Mouse (Mus musculus): ENCODE data around the gene Itk. TPM values are rescaled to one million over a fixed set of nuclear protein-coding genes. Genes with fewer than 3 reads are reported as not detected.

The Itk gene
- polyA plus RNA-seq, 1 experiment from 2014 or later, result 0.16 TPM

DNA sequence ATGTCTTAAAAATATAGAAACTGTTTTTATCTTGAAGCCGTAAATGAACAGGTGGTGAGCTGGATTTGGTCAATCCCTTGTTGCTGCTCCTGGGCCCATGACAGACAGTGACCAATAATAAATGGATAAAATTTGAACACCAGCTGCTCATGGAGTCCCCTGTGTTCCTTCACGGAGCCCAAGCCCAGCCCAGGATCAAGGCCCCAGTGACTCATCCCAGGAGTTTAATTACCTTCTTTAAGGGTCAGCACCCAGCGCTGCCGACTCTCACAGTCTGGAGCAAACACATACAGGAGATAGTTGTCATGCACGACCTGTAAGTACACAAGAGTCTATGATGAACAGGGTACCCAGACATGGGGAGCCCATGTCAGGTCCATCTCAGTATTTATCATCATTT lies 23.6 kb downstream of the Itk start:
- 61% methylated on average over 5 of the region's 5 CpGs for WGBS
- H3K4me3 ChIP-seq (ENCODE audit: low read length), result no peak overlapping the region
- no peaks in the 10 kb centered on the region for H3K36me3 ChIP-seq (ENCODE audit: insufficient read depth, low read length)
- H3K4me1 ChIP-seq (ENCODE audit: insufficient read depth, low read length), result no peaks in the 10 kb centered on the region
- H3K27me3 ChIP-seq (ENCODE audit: insufficient read depth, low read length), result no peaks in the 10 kb centered on the region
- H3K9me3 ChIP-seq (ENCODE audit: low read length), result no peaks in the 10 kb centered on the region
- ATAC-seq (ENCODE audit: low FRiP score, low TSS enrichment), result no peak
- no peak overlapping the region for H3K27ac ChIP-seq (ENCODE audit: low read length)
- H3K4me2 ChIP-seq (replicated peaks; ENCODE audit: low read depth, low read length), result no peak overlapping the region
- no peak overlapping the region for H3K9ac ChIP-seq (replicated peaks; ENCODE audit: low read length)

DNA sequence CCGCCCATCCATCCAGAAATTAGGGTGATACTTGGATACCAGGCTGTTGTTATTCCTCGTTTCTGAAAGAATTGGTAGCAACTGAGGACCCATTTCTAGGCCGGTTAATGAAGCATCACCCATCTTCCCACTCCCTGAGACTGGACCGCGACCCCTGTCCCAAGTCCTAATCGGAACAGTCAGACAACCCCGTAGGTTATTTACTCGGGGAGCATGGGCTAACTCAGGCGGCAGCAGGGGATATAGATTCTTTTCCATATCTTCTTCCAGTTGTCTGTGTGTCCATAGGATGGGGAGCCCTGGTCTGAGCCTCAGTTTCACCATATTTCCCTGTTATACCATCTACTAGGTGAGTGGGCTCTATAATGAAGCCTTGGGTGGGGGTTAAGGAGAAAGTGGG lies 25.5 kb downstream of the Itk start:
- Histone ChIP-seq H3K4me2 (replicated peaks; ENCODE audit: low read depth, low read length) (no peak overlapping the region), H3K27me3 (ENCODE audit: insufficient read depth, low read length) (no peaks in the 10 kb centered on the region), H3K9ac (replicated peaks; ENCODE audit: low read length) (no peak overlapping the region), H3K4me1 (ENCODE audit: insufficient read depth, low read length) (no peaks in the 10 kb centered on the region), H3K27ac (ENCODE audit: low read length) (no peak overlapping the region), H3K36me3 (ENCODE audit: insufficient read depth, low read length) (no peaks in the 10 kb centered on the region), H3K9me3 (ENCODE audit: low read length) (no peaks in the 10 kb centered on the region), H3K4me3 (ENCODE audit: low read length) (no peak overlapping the region)
- no peak for ATAC-seq (ENCODE audit: low FRiP score, low TSS enrichment)
- WGBS, result 82% methylated on average over 9 of the region's 9 CpGs

DNA sequence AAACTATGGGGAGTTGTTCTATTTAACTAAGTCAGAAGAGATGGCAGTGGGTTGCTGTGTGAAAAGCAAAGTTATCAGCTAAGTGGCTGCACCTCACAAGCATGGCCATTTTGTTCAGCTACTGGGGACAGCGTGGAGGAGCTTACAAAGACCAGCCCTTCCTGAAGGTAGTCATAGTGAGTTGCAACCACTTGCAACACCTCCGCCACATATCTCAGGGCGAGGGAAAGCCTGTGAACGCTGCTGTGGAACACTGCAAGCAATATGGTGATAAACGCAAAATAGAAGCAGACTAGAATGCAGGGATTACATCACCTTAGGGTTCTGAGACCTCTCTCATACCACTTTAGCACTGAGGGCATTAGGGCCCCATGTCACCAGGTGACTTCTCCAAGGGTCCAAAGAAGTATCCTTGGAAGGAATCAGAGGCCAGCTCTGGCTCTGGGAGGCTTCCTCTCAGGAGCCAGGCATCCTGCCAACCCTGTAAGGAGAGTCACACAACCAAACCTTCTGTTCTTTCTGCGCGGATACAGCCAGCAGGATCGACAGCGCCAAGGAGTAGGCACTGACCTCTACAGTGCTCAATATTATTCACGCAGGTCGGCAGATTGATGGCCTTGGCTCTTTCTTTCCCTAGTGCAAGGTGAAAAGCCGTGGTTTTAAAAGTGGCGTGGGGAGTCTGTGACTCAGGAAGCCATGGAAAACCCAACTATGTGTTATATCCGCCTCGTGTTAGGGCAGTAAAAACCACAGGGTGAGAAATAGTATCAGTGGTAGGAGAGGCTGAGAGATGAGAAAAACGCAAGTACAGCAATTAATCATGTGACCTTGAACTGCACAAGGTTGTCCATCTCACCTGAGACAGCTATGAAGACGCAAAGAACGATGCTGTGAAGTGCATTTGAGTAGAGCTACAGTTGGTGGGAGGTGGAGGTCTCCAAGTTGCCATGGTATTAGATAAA lies 27.0 kb downstream of the Itk start:
- Histone ChIP-seq H3K4me2 (replicated peaks; ENCODE audit: low read depth, low read length) (no peak overlapping the region), H3K4me1 (ENCODE audit: insufficient read depth, low read length) (no peaks in the 10 kb centered on the region), H3K27ac (ENCODE audit: low read length) (no peak overlapping the region), H3K36me3 (ENCODE audit: insufficient read depth, low read length) (no peaks in the 10 kb centered on the region), H3K9ac (replicated peaks; ENCODE audit: low read length) (no peak overlapping the region), H3K9me3 (ENCODE audit: low read length) (no peaks in the 10 kb centered on the region), H3K4me3 (ENCODE audit: low read length) (no peak overlapping the region), H3K27me3 (ENCODE audit: insufficient read depth, low read length) (no peaks in the 10 kb centered on the region)
- WGBS, result 72% methylated on average over 18 of the region's 18 CpGs
- no peak for ATAC-seq (ENCODE audit: low FRiP score, low TSS enrichment)

DNA sequence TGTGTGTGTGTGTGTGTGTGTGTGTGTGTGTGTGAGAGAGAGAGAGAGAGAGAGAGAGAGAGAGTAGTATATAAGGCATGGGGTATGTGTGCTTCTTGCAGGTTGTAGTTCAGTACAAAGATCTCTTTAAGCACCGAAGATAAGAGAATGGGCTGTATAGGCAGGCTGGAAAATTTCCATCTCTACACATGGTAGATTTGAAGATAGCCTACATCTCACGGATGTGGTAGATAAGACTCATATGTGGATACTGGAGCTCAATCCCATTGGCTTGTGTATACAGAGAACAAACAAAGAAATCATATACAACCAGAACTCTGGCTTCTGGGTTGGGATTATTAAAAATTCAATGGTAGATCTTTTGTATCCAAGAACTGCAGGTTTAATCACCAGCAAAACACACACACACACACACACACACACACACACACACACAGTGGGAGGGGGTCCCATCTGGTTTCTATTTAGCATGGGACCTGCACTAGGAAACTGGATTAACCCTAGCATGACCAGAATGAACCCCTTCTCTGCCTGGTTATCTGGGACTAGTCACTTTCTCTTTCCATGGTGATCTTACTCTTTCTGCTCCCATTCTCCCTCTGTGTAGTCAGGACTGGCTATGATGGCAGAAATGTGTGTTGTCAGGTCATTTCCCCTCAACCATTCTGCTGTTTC lies 28.2 kb downstream of the Itk start:
- 91% methylated on average over 2 of the region's 2 CpGs for WGBS
- no peak overlapping the region for H3K27ac ChIP-seq (ENCODE audit: low read length)
- no peak for ATAC-seq (ENCODE audit: low FRiP score, low TSS enrichment)
- H3K27me3 ChIP-seq (ENCODE audit: insufficient read depth, low read length), result no peaks in the 10 kb centered on the region
- H3K4me1 ChIP-seq (ENCODE audit: insufficient read depth, low read length), result no peaks in the 10 kb centered on the region
- no peak overlapping the region for H3K9ac ChIP-seq (replicated peaks; ENCODE audit: low read length)
- H3K4me3 ChIP-seq (ENCODE audit: low read length), result no peak overlapping the region
- no peaks in the 10 kb centered on the region for H3K36me3 ChIP-seq (ENCODE audit: insufficient read depth, low read length)
- no peaks in the 10 kb centered on the region for H3K9me3 ChIP-seq (ENCODE audit: low read length)
- H3K4me2 ChIP-seq (replicated peaks; ENCODE audit: low read depth, low read length), result no peak overlapping the region

DNA sequence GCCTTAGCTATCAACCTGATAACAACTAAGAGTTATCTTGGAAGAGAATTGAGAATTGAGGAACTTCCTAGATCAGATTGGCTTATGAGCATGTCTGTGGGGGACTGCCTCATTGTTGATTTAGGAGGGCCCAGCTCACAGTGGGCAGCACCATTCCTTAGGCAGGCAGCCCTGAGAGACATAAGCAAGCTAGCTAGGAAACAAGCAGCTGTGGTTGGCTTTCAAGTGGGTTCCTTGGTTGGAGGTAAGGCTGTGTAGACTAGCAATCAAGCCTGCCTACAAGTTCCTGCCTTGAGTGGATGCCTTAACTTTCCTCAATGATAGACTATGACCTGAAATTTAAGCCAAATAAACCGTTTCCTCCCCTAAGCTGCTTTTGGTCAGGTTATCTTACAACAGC lies 30.9 kb downstream of the Itk start:
- Histone ChIP-seq H3K4me2 (replicated peaks; ENCODE audit: low read depth, low read length) (no peak overlapping the region), H3K9ac (replicated peaks; ENCODE audit: low read length) (no peak overlapping the region), H3K4me3 (ENCODE audit: low read length) (no peak overlapping the region), H3K27me3 (ENCODE audit: insufficient read depth, low read length) (no peaks in the 10 kb centered on the region), H3K27ac (ENCODE audit: low read length) (no peak overlapping the region), H3K4me1 (ENCODE audit: insufficient read depth, low read length) (no peaks in the 10 kb centered on the region), H3K36me3 (ENCODE audit: insufficient read depth, low read length) (no peaks in the 10 kb centered on the region), H3K9me3 (ENCODE audit: low read length) (no peaks in the 10 kb centered on the region)
- 53% methylated on average over 1 of the region's 1 CpGs for WGBS
- no peak for ATAC-seq (ENCODE audit: low FRiP score, low TSS enrichment)

DNA sequence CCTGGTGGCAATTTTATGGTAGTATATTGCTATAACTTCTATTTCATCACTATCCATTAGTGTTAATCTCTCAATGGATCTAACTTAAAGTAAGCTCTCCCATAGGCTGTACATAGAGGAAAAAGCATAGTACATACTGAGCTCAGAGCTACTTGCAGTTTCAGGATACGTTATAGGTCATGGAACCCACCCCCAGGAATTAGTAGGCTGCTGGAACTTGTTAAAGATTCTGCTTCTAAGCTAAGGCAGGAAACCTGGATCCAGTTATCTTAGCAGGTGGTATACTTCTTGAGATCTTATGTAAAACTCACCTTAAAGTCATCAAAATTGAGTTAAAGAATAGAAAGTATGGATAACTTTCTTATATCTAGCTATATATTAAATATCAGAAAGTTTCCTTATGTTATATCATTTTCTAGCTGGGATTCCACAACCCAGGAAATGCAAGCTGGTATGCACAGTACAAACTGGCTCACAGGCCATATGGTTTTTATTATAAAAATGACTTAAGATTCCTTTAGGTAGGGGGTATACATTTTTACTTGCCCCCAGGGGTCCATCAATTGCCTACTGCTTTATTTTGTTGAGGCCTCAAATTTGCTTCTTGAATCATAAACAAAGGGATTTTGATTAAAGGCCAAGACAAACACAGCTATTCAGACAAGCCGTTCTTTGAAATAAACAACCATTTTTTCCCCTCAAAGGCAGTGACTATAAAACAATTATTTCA lies 39.5 kb downstream of the Itk start:
- 62% methylated on average over 2 of the region's 2 CpGs for WGBS
- Histone ChIP-seq H3K4me2 (replicated peaks; ENCODE audit: low read depth, low read length) (no peak overlapping the region), H3K9ac (replicated peaks; ENCODE audit: low read length) (no peak overlapping the region), H3K36me3 (ENCODE audit: insufficient read depth, low read length) (no peaks in the 10 kb centered on the region), H3K4me1 (ENCODE audit: insufficient read depth, low read length) (no peaks in the 10 kb centered on the region), H3K27ac (ENCODE audit: low read length) (no peak overlapping the region), H3K9me3 (ENCODE audit: low read length) (no peaks in the 10 kb centered on the region), H3K4me3 (ENCODE audit: low read length) (no peak overlapping the region), H3K27me3 (ENCODE audit: insufficient read depth, low read length) (no peaks in the 10 kb centered on the region)
- peak; percentile 39; the same call in 1 of the 2 replicates for ATAC-seq (ENCODE audit: low FRiP score, low TSS enrichment)

DNA sequence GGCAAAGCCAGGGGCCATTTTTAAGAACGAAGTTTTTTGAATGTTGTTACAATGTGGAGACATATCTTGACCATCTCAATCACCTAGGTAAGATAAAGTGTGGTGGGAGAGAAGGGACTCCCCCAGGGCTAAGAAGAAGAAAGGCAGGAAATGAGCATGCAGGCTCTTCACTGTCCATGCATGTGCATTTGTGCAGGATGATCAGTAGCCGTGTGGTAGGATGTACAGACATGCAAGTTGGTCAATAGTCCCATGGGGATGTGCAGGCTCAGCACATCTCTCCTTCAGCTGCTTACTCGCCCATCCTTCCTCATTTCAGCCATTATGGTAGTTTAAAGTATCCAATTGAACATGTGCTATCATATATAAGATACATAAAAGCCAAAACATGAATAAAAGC lies 40.9 kb downstream of the Itk start:
- no peak for ATAC-seq (ENCODE audit: low FRiP score, low TSS enrichment)
- H3K36me3 ChIP-seq (ENCODE audit: insufficient read depth, low read length), result no peaks in the 10 kb centered on the region
- H3K4me1 ChIP-seq (ENCODE audit: insufficient read depth, low read length), result no peaks in the 10 kb centered on the region
- no peak overlapping the region for H3K4me2 ChIP-seq (replicated peaks; ENCODE audit: low read depth, low read length)
- H3K4me3 ChIP-seq (ENCODE audit: low read length), result no peak overlapping the region
- WGBS, result 79% methylated on average over 3 of the region's 3 CpGs
- no peak overlapping the region for H3K9ac ChIP-seq (replicated peaks; ENCODE audit: low read length)
- H3K27me3 ChIP-seq (ENCODE audit: insufficient read depth, low read length), result no peaks in the 10 kb centered on the region
- no peak overlapping the region for H3K27ac ChIP-seq (ENCODE audit: low read length)
- H3K9me3 ChIP-seq (ENCODE audit: low read length), result no peaks in the 10 kb centered on the region

DNA sequence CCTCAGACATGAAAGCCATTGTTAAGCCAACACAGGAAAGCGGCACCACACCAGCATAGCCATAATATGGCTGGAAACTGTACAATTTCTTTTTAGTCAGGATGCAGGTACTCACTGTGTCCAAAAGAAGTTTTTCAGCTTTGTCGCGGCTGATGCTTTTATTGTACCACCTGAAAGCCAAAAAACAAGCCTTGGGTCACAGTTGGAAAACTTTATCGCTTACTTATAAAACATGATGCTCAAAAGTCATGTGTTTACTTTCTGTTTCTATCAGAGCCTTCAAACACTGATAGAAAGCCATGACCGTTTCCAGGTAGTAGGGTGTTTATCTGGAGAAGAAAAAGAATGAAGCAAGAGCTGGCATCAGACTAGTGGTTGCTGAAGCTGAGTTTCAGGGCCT lies 41.6 kb downstream of the Itk start:
- Histone ChIP-seq H3K27me3 (ENCODE audit: insufficient read depth, low read length) (no peaks in the 10 kb centered on the region), H3K4me3 (ENCODE audit: low read length) (no peak overlapping the region), H3K27ac (ENCODE audit: low read length) (no peak overlapping the region), H3K4me2 (replicated peaks; ENCODE audit: low read depth, low read length) (no peak overlapping the region), H3K9me3 (ENCODE audit: low read length) (no peaks in the 10 kb centered on the region), H3K36me3 (ENCODE audit: insufficient read depth, low read length) (no peaks in the 10 kb centered on the region), H3K4me1 (ENCODE audit: insufficient read depth, low read length) (no peaks in the 10 kb centered on the region), H3K9ac (replicated peaks; ENCODE audit: low read length) (no peak overlapping the region)
- no peak for ATAC-seq (ENCODE audit: low FRiP score, low TSS enrichment)
- 78% methylated on average over 5 of the region's 5 CpGs for WGBS

DNA sequence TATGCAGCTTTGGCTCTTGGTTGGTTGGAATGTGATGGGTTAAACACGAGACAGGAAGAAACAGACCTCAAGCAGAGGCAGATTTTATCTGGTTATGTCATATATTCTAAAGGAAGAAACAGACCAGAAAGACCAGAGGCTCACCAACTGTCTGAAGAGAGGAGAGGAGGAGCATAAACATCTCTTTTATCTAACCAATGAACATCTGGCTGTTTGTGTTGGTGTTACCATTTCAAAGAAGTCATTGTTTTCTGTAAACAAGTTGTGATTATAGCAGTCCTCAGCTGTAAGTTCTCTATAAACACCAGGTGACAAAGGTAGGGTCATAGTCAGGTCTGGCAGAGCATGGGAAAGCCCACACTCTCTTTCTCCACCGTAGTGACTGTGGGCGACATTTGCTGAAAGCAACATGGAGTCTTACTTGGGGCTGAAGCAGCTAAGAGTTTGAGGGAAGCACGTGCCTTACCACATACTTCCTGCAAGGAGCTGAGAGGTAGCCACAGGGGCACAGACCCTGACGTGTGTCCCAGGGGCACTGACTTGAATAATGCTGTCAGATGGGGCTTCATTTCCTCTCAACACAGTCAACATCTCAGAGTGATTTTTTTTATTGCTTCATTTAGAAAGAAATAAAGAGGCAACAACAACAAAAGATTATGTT lies 45.3 kb downstream of the Itk start:
- Histone ChIP-seq H3K27ac (ENCODE audit: low read length) (no peak overlapping the region), H3K9me3 (ENCODE audit: low read length) (no peaks in the 10 kb centered on the region), H3K9ac (replicated peaks; ENCODE audit: low read length) (no peak overlapping the region), H3K4me2 (replicated peaks; ENCODE audit: low read depth, low read length) (no peak overlapping the region), H3K4me3 (ENCODE audit: low read length) (no peak overlapping the region), H3K36me3 (ENCODE audit: insufficient read depth, low read length) (no peaks in the 10 kb centered on the region), H3K27me3 (ENCODE audit: insufficient read depth, low read length) (no peaks in the 10 kb centered on the region), H3K4me1 (ENCODE audit: insufficient read depth, low read length) (no peaks in the 10 kb centered on the region)
- no peak; the same call in 1 of the 2 replicates for ATAC-seq (ENCODE audit: low FRiP score, low TSS enrichment)
- 45% methylated on average over 5 of the region's 5 CpGs for WGBS
